Mouse (Mus musculus) hindbrain, embryonic 16.5 days (tissue): ENCODE results near the gene P2rx2. TPM values are rescaled to one million over a fixed set of nuclear protein-coding genes. Genes with fewer than 3 reads are reported as not detected.

ENCODE experiments used
- ATAC-seq: fragments of 200-750 bp; cut with Nextera tagmentation; 2 replicates; pipeline ENCODE4 v1.8.0; 2017; ENCODE audit warnings: moderate TSS enrichment, moderate library complexity
- H3K27ac ChIP-seq: fragments of 300-500 bp; sonication (generic); 2 replicates; pipeline ENCODE4 v1.5.1; 2014; ENCODE audit warnings: low read depth, mild to moderate bottlenecking, control low read depth, low read length, moderate library complexity
- H3K27me3 ChIP-seq: fragments of 300-500 bp; sonication (generic); replicated peaks from 2 replicates; pipeline ENCODE4 v1.6.1; 2014; ENCODE audit warnings: low read length; ENCODE audit not compliant: control insufficient read depth, insufficient read depth
- H3K36me3 ChIP-seq: fragments of 300-500 bp; sonication (generic); 2 replicates; pipeline ENCODE4 v1.6.1; 2014; ENCODE audit warnings: mild to moderate bottlenecking, low read length, moderate library complexity, mixed read lengths; ENCODE audit not compliant: control insufficient read depth, insufficient read depth
- H3K4me1 ChIP-seq: fragments of 300-500 bp; sonication (generic); 2 replicates; pipeline ENCODE4 v1.6.1; 2014; ENCODE audit warnings: low read depth, low read length; ENCODE audit not compliant: control insufficient read depth, insufficient read depth
- H3K4me2 ChIP-seq: fragments of 300-500 bp; sonication (generic); 2 replicates; pipeline ENCODE4 v1.6.1; 2014; ENCODE audit warnings: mild to moderate bottlenecking, low read length, control low read depth, moderate library complexity
- H3K4me3 ChIP-seq: fragments of 300-500 bp; sonication (generic); 2 replicates; pipeline ENCODE4 v1.5.1; 2014; ENCODE audit warnings: mild to moderate bottlenecking, low read length, control low read depth, moderate library complexity
- H3K9ac ChIP-seq: fragments of 300-500 bp; sonication (generic); 2 replicates; pipeline ENCODE4 v1.6.1; 2014; ENCODE audit warnings: low read depth, mild to moderate bottlenecking, control low read depth, low read length, moderate library complexity
- H3K9me3 ChIP-seq: fragments of 300-500 bp; sonication (generic); 2 replicates; pipeline ENCODE4 v1.6.1; 2014; ENCODE audit warnings: mild to moderate bottlenecking, low read length, moderate library complexity; ENCODE audit not compliant: control insufficient read depth
- WGBS: fragments of 180-500 bp; shearing (Covaris S2); extraction: QIAGEN DNeasy Blood & Tissue Kit; methylation state at CpG from one replicate; pipeline ENCODE4 v1.1.7; 2014; 5-methylcytosine and 5-hydroxymethylcytosine counted together
- polyA plus RNA-seq: library from polyadenylated mRNA; unstranded; fragments of >200 nt; fragmentation: Nextera tagmentation; extraction: Ambion mirVana; gene quantifications from 2 replicates; pipeline ENCODE4 v1.2.1, GENCODE M21; 2015

The P2rx2 gene
- polyA plus RNA-seq, 1 experiment from 2014 or later, result 15.5 TPM

DNA sequence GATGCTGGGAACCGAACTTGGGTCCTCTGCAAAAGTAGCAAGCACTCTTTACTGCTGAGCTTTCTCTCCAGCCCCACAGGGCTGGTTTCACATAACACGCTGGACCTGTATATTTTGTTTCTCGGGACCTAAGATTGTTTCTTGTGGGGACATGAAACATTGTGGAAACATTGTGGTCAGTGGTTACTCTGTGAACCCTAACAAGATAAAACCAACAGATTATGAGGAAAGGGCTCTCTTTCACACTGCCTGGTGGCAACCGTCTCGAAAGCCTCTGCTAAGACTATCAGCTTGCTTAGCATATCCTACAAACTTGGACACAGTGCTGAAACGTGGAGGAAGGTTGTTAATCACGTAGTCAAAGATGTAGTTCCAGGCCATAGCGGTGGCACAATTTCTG lies 4.0 kb upstream of the P2rx2 start:
- Histone ChIP-seq H3K9ac (no peak overlapping the region), H3K36me3 (no peaks in the 10 kb centered on the region), H3K27me3 (peaks cover 3% of the 10 kb centered on the region; the same call in 1 of the 2 replicates), H3K4me2 (no peak overlapping the region), H3K4me1 (peaks cover 7% of the 10 kb centered on the region; the same call in 1 of the 2 replicates), H3K9me3 (no peaks in the 10 kb centered on the region), H3K27ac (no peak overlapping the region), H3K4me3 (no peak overlapping the region)
- 86% methylated on average over 8 of the region's 8 CpGs for WGBS
- no peak for ATAC-seq

DNA sequence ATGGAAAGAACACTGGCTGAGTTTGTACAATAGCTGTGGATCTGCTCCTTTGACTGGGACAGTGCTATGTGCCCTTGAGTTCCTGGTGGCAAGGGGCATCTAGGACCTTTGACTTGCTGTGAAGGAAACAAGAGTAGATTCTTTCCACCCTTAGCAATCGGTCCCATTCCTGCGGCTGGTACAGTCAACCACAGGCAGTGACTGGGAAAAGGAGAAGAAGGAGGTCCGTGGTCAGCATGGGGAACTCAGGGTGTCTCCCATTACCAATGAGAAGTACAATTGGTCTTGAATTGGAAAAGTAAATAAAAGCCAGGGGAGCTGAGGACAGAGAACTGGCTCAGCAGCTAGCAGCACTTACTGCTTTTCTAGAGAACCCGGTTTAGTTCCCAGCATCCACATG lies 2.5 kb upstream of the P2rx2 start:
- no peak overlapping the region for H3K27ac ChIP-seq
- 79% methylated on average over 4 of the region's 4 CpGs for WGBS

GRCm38 (mm10) chr5:110344524-110344923 lies 1.5 kb upstream of the P2rx2 start, which contains the start of gene Lrcol1:
Gene Lrcol1 (plus strand): TSS chr5:110344730.
- Histone ChIP-seq H3K9ac (no peak within 1 kb of the TSS), H3K4me3 (no peak within 1 kb of the TSS), H3K27me3 (peaks cover 3% of the 10 kb centered on the region), H3K36me3 (no peaks in the 10 kb centered on the region), H3K4me2 (no peak within 1 kb of the TSS), H3K4me1 (peaks cover 7% of the 10 kb centered on the region; the same call in 1 of the 2 replicates), H3K27ac (no peak within 1 kb of the TSS), H3K9me3 (no peaks in the 10 kb centered on the region)
- 90% methylated on average over 4 of the region's 4 CpGs for WGBS
- no peak for ATAC-seq

More for the DNA sequence above, 2.5 kb upstream of the P2rx2 start:
- ATAC-seq, result no peak
- H3K4me1 ChIP-seq, result peaks cover 7% of the 10 kb centered on the region; the same call in 1 of the 2 replicates
- no peak overlapping the region for H3K9ac ChIP-seq
- no peaks in the 10 kb centered on the region for H3K9me3 ChIP-seq
- H3K36me3 ChIP-seq, result no peaks in the 10 kb centered on the region
- H3K4me2 ChIP-seq, result no peak overlapping the region
- no peak overlapping the region for H3K4me3 ChIP-seq
- H3K27me3 ChIP-seq, result peaks cover 3% of the 10 kb centered on the region

DNA sequence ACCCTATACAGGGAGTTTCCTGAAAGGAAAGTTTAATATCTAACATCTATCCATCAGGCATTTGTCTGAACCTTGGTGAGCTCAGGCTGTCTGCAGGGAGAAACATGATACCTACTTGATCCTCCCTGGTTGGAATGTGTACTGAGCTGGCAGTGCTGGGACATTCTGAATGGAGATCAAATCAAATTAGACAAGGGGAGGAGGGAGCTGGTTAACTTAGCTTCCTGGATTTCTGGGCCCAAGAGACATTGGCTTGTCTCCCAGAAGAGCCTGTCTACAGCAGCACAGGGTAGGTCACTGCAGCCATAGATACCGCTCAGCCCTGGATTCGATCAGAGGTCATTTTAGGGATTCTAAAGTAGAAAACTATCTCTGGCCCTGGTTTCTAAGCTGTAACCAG lies 4.2 kb downstream of the P2rx2 start:
- H3K27me3 ChIP-seq, result peaks cover 2% of the 10 kb centered on the region
- 85% methylated on average over 2 of the region's 2 CpGs for WGBS
- H3K9me3 ChIP-seq, result no peaks in the 10 kb centered on the region
- ATAC-seq, result no peak
- H3K4me1 ChIP-seq, result peaks cover 7% of the 10 kb centered on the region; the same call in 1 of the 2 replicates
- H3K36me3 ChIP-seq, result no peaks in the 10 kb centered on the region
- no peak overlapping the region for H3K27ac ChIP-seq
- H3K9ac ChIP-seq, result no peak overlapping the region
- no peak overlapping the region for H3K4me3 ChIP-seq
- H3K4me2 ChIP-seq, result no peak overlapping the region

DNA sequence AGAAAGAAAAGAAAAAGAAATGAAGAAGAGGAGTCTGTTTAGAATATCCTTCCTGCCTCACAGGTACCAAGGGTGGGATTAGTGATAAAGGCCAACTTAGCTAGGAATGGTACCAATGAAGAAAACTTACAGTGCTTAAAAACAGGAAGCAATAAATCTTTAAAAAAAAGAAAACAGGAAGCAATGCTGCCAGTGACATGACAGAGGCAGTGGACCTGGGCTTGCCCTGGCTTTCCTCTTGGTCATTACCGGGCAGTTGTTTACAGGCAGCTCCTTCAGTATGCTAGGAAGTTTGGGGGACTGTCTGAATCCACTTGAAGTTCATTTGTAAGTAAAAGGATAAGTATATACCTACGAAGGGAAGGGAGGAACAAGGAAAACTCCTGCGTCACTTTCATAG lies 12.5 kb downstream of the P2rx2 start:
- WGBS, result 95% methylated on average over 3 of the region's 3 CpGs
- Histone ChIP-seq H3K27me3 (no peaks in the 10 kb centered on the region), H3K4me1 (no peaks in the 10 kb centered on the region), H3K9ac (no peak overlapping the region), H3K27ac (no peak overlapping the region), H3K9me3 (no peaks in the 10 kb centered on the region), H3K4me3 (no peak overlapping the region), H3K36me3 (0 out of 2 replicates have a peak, but pooled peaks cover 13% of the 10 kb centered on the region), H3K4me2 (no peak overlapping the region)
- no peak for ATAC-seq

DNA sequence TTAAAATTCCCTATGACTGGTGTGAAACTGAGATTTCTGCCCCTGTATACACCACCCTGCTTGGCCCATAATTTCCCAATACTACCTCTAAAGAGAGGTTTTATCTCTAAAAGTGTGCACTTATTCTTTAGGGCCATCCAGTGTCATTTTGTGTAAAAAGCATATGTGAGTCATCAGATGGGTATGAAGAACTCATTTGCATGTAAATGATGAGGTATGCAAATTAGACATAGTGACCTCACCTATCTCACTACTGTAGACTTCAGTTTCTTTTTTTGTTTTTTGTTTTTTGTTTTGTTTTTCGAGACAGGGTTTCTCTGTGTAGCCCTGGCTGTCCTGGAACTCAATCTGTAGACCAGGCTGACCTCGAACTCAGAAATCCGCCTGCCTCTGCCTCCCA lies 29.9 kb downstream of the P2rx2 start:
- Histone ChIP-seq H3K4me2 (no peak overlapping the region), H3K36me3 (no peaks in the 10 kb centered on the region), H3K9ac (no peak overlapping the region; the same call in 1 of the 2 replicates), H3K27ac (no peak overlapping the region), H3K27me3 (no peaks in the 10 kb centered on the region), H3K4me1 (no peaks in the 10 kb centered on the region), H3K4me3 (no peak overlapping the region), H3K9me3 (no peaks in the 10 kb centered on the region)
- 94% methylated on average over 3 of the region's 3 CpGs for WGBS
- no peak for ATAC-seq

GRCm38 (mm10) chr5:110308861-110309260 lies 34.2 kb downstream of the P2rx2 start:
- no peaks in the 10 kb centered on the region for H3K4me1 ChIP-seq
- H3K4me2 ChIP-seq, result no peak overlapping the region
- H3K36me3 ChIP-seq, result no peaks in the 10 kb centered on the region
- H3K9me3 ChIP-seq, result no peaks in the 10 kb centered on the region
- ATAC-seq, result no peak
- H3K27ac ChIP-seq, result no peak overlapping the region
- no peak overlapping the region for H3K9ac ChIP-seq
- no peak overlapping the region for H3K4me3 ChIP-seq
- no peaks in the 10 kb centered on the region for H3K27me3 ChIP-seq
- 95% methylated on average over 7 of the region's 7 CpGs for WGBS

DNA sequence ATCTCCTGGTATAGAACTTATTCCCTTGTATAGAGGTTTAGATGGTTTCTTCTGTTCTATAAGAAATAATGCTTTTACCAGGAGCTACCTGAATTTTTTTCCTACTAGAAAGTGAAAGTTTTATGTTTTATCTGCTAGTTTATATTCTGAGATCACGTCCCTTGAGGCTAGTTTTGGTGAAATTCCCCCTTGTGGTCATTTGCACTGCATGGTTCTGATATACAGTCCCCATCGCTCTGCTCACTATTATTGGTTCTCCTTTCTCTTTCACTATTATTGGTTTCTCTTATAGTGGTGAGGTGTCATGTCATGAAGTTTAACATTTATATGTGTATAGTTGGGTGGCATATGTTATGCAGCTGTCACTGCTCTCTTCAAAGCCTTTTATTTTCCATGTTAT lies 42.4 kb downstream of the P2rx2 start:
- peaks cover 4% of the 10 kb centered on the region for H3K36me3 ChIP-seq
- H3K4me2 ChIP-seq, result no peak overlapping the region
- no peaks in the 10 kb centered on the region for H3K4me1 ChIP-seq
- no peak for ATAC-seq
- H3K27ac ChIP-seq, result no peak overlapping the region
- no peak overlapping the region for H3K9ac ChIP-seq
- no peaks in the 10 kb centered on the region for H3K9me3 ChIP-seq
- WGBS, result 88% methylated on average over 2 of the region's 2 CpGs
- H3K27me3 ChIP-seq, result no peaks in the 10 kb centered on the region
- H3K4me3 ChIP-seq, result no peak overlapping the region

GRCm38 (mm10) chr5:110296637-110297036 lies 46.4 kb downstream of the P2rx2 start:
- H3K4me3 ChIP-seq, result no peak overlapping the region
- no peak overlapping the region for H3K9ac ChIP-seq
- no peak overlapping the region for H3K27ac ChIP-seq
- no peak for ATAC-seq
- no peaks in the 10 kb centered on the region for H3K27me3 ChIP-seq
- no peaks in the 10 kb centered on the region for H3K9me3 ChIP-seq
- H3K4me1 ChIP-seq, result no peaks in the 10 kb centered on the region
- H3K4me2 ChIP-seq, result no peak overlapping the region
- H3K36me3 ChIP-seq, result peaks cover 4% of the 10 kb centered on the region; the same call in 1 of the 2 replicates
- WGBS, result 94% methylated on average over 1 of the region's 1 CpGs

DNA sequence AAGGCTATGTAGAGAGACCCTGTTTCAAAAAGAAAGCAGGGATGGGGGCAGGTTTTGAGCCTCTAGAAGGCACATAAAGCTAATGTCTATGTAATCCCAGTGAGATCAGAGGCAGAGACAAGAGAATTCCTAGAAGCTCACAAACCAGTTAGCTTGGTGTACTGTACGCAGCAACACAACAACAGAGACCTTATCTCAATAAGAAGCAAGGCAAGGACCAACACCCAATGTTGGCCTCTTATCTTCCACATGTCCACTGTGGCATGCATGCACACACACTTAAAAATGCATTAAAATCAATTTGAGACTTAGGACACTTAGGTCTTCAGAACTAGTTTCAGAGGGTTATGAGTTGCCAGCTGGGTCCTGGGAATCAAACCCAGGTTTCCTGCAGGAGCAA lies 51.4 kb downstream of the P2rx2 start:
- no peak overlapping the region for H3K9ac ChIP-seq
- H3K4me3 ChIP-seq, result no peak overlapping the region
- no peaks in the 10 kb centered on the region for H3K27me3 ChIP-seq
- peaks cover under 1% of the 10 kb centered on the region for H3K4me1 ChIP-seq
- 100% methylated on average over 1 of the region's 1 CpGs for WGBS
- ATAC-seq, result no peak
- H3K27ac ChIP-seq, result no peak overlapping the region
- H3K4me2 ChIP-seq, result no peak overlapping the region
- H3K9me3 ChIP-seq, result no peaks in the 10 kb centered on the region
- H3K36me3 ChIP-seq, result no peaks in the 10 kb centered on the region; the same call in 1 of the 2 replicates
